Mouse (Mus musculus) inflammation-experienced regulatory T-cells (primary cell): ENCODE data around the gene Ly75. TPM values are rescaled to one million over a fixed set of nuclear protein-coding genes. Genes with fewer than 3 reads are reported as not detected.

ENCODE experiments used
- polyA plus RNA-seq, 2 experiments: library from polyadenylated mRNA; unstranded; fragments of 100-300 nt; shearing (Covaris generic); gene quantifications; one replicate each; pipeline ENCODE4 v1.2.1; 2017

Ly75 gene
- polyA plus RNA-seq = 10 to 100 TPM; 28.1 to 28.6 TPM

GRCm38 (mm10) chr2:60382858-60383669, at the start of gene Ly75:
Gene Ly75 (minus strand): TSS chr2:60383303.

GRCm38 (mm10) chr2:60284467-60284821, 98.7 kb downstream of the Ly75 start, which contains the start of gene Cd302:
Gene Cd302 (minus strand): TSS chr2:60284488.

Other genes with a start within 250 kb of the Ly75 start
- 10 to 100 TPM; 27.5 to 29.3 TPM for gene Baz2b, start 173.5 kb downstream of the Ly75 start, polyA plus RNA-seq
- gene March7, start 173.4 kb downstream of the Ly75 start, polyA plus RNA-seq = 10 to 100 TPM; 88.9 to 92.3 TPM
- 1 to 10 TPM; 1.4 to 4.4 TPM for gene Cd302, start 98.8 kb downstream of the Ly75 start, polyA plus RNA-seq
- 1 to 10 TPM in 1 of 2 experiments, under 1 TPM in 1; 0.40 to 2.3 TPM for gene Pla2r1, start 170.0 kb upstream of the Ly75 start, polyA plus RNA-seq